Mouse (Mus musculus) kidney, adult 2 months (tissue): ENCODE data around the gene Nlgn1. TPM values are rescaled to one million over a fixed set of nuclear protein-coding genes. Genes with fewer than 3 reads are reported as not detected.

Experiments
- DNase-seq: peaks from one replicate; pipeline ENCODE4 v3.0.0; 2021
- H3K27ac ChIP-seq: fragments of 200-500 bp; 2 replicates; pipeline ENCODE4 v1.5.1; 2012; ENCODE audit warnings: low read depth, low read length, control low read depth, inconsistent platforms; ENCODE audit not compliant: insufficient read depth
- H3K27me3 ChIP-seq: fragments of 200-500 bp; replicated peaks from 2 replicates; pipeline ENCODE4 v1.6.1; 2012; ENCODE audit warnings: mild to moderate bottlenecking, moderate library complexity, low read length, inconsistent platforms; ENCODE audit not compliant: control insufficient read depth, insufficient read depth
- H3K36me3 ChIP-seq: fragments of 200-500 bp; 2 replicates; pipeline ENCODE4 v1.6.1; 2012; ENCODE audit warnings: mild to moderate bottlenecking, moderate library complexity, low read length, inconsistent platforms; ENCODE audit not compliant: control insufficient read depth, insufficient read depth
- H3K4me1 ChIP-seq: fragments of 200-500 bp; 2 replicates; pipeline ENCODE4 v1.6.1; 2011; ENCODE audit warnings: low read length; ENCODE audit not compliant: control insufficient read depth, insufficient read depth
- H3K4me3 ChIP-seq: fragments of 200-500 bp; 2 replicates; pipeline ENCODE4 v1.5.1; 2011; ENCODE audit warnings: mild to moderate bottlenecking, low read depth, low read length, control low read depth; ENCODE audit not compliant: insufficient read depth
- CTCF ChIP-seq: fragments of 200-500 bp; conservative IDR thresholded peaks from 2 replicates; pipeline ENCODE4 v1.5.1; 2011; ENCODE audit warnings: low read depth, mild to moderate bottlenecking, control low read depth, low read length, moderate library complexity, mixed read lengths; ENCODE audit not compliant: insufficient read depth, insufficient read length
- POLR2A ChIP-seq: fragments of 200-500 bp; IDR thresholded peaks from one replicate; pipeline ENCODE4 v1.6.1; 2011; ENCODE audit warnings: low read depth, low read length, control low read depth
- WGBS: fragments of 180-500 bp; shearing (Covaris S2); methylation state at CpG from one replicate; pipeline ENCODE4 v1.1.7; 2018; 5-methylcytosine and 5-hydroxymethylcytosine counted together
- polyA plus RNA-seq: library from polyadenylated mRNA; depleted of rRNA; stranded (reverse); fragments of >200 nt; gene quantifications from 2 replicates; pipeline ENCODE4 v1.2.3, GENCODE M21; 2012

Nlgn1 gene
- polyA plus RNA-seq, 1 experiment = 0.08 TPM

- H3K36me3 ChIP-seq = no peaks in the 10 kb centered on the region
- no peaks in the 10 kb centered on the region for H3K4me1 ChIP-seq
- DNase-seq = no peak
- H3K27ac ChIP-seq = no peak overlapping the region
- no peak overlapping the region for H3K4me3 ChIP-seq
- TF ChIP-seq CTCF (no peak), POLR2A (no peak)
- 95% methylated on average over 2 of the region's 2 CpGs for WGBS
- H3K27me3 ChIP-seq = no peaks in the 10 kb centered on the region
These were observed 574.4 kb downstream of the Nlgn1 start for GRCm38 (mm10) chr3:25757813-25758212.

GRCm38 (mm10) chr3:25724111-25724510 is 608.1 kb downstream of the Nlgn1 start:
- H3K4me1 ChIP-seq = no peaks in the 10 kb centered on the region
- no peaks in the 10 kb centered on the region for H3K27me3 ChIP-seq
- no peak overlapping the region for H3K27ac ChIP-seq
- TF ChIP-seq POLR2A (no peak), CTCF (no peak)
- DNase-seq = no peak
- H3K36me3 ChIP-seq = no peaks in the 10 kb centered on the region
- 80% methylated on average over 1 of the region's 1 CpGs for WGBS
- H3K4me3 ChIP-seq = no peak overlapping the region

GRCm38 (mm10) chr3:25721464-25721863 is 610.8 kb downstream of the Nlgn1 start:
- 87% methylated on average over 5 of the region's 5 CpGs for WGBS
- no peak for DNase-seq
- no peak for TF ChIP-seq CTCF
- no peak for TF ChIP-seq POLR2A
- H3K36me3 ChIP-seq = no peaks in the 10 kb centered on the region
- no peak overlapping the region for H3K27ac ChIP-seq
- no peaks in the 10 kb centered on the region for H3K27me3 ChIP-seq
- H3K4me3 ChIP-seq = no peak overlapping the region
- H3K4me1 ChIP-seq = no peaks in the 10 kb centered on the region

- DNase-seq = no peak
- no peak overlapping the region for H3K27ac ChIP-seq
- no peak overlapping the region for H3K4me3 ChIP-seq
- no peaks in the 10 kb centered on the region for H3K27me3 ChIP-seq
- no peaks in the 10 kb centered on the region for H3K4me1 ChIP-seq
- H3K36me3 ChIP-seq = no peaks in the 10 kb centered on the region
- no peak for TF ChIP-seq CTCF
- no peak for TF ChIP-seq POLR2A
- WGBS = 68% methylated on average over 2 of the region's 2 CpGs
These were observed 624.9 kb downstream of the Nlgn1 start for GRCm38 (mm10) chr3:25707380-25707779.

DNA sequence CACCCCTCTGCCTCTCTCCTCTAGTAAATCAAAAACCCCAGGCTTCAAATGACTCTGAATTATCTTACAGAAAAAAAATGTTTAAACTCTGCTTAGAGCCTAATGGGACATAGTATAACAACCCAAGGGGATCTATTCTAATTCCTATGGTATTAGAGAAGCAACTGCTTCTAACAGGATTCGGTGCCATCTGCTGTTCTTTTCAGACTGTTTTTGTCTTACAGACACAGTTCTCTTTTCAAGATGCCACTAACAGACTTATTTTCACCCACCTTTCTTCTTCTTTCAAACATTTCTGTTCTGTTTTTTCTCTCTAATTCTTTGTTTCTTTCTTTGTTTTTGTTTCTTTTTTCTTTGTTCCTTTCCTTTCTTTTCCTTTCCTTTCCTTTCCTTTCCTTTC is 635.0 kb downstream of the Nlgn1 start:
- no peak for DNase-seq
- 91% methylated on average over 1 of the region's 1 CpGs for WGBS
- no peak for TF ChIP-seq CTCF
- Histone ChIP-seq H3K4me1 (no peaks in the 10 kb centered on the region), H3K27me3 (no peaks in the 10 kb centered on the region), H3K36me3 (no peaks in the 10 kb centered on the region), H3K4me3 (no peak overlapping the region), H3K27ac (no peak overlapping the region)

GRCm38 (mm10) chr3:25688789-25689464 is 643.3 kb downstream of the Nlgn1 start:
- DNase-seq = no peak
- TF ChIP-seq POLR2A = no peak
- Histone ChIP-seq H3K27ac (no peak overlapping the region), H3K4me1 (no peaks in the 10 kb centered on the region), H3K27me3 (no peaks in the 10 kb centered on the region), H3K36me3 (no peaks in the 10 kb centered on the region), H3K4me3 (no peak overlapping the region)
- WGBS = 77% methylated on average over 6 of the region's 6 CpGs

- DNase-seq = no peak
- Histone ChIP-seq H3K27ac (no peak overlapping the region), H3K4me3 (no peak overlapping the region), H3K4me1 (no peaks in the 10 kb centered on the region), H3K27me3 (no peaks in the 10 kb centered on the region), H3K36me3 (no peaks in the 10 kb centered on the region)
- 93% methylated on average over 2 of the region's 2 CpGs for WGBS
- TF ChIP-seq CTCF (no peak), POLR2A (no peak)
These were observed 648.6 kb downstream of the Nlgn1 start for GRCm38 (mm10) chr3:25683696-25684095.
